Mouse (Mus musculus) right cerebral cortex, postnatal 36 days (tissue): Measurements from ENCODE around the gene Sbp.
"Not testable (repeated sequence)": the region's sequence is repeated elsewhere in the genome, so short reads cannot be mapped to it uniquely, and the experiment has no call there.

Experiments
- DNase-seq, 2 experiments: peaks; one replicate each; pipeline ENCODE4 v3.0.0; 2022; ENCODE audit warnings: low spot score in 2 of 2, mixed read lengths in 1 of 2

Gene Sbp

GRCm38 (mm10) chr17:23941372-23941771, at the start of gene Sbp:
Gene Sbp (plus strand): TSS chr17:23941672.
- no peak for DNase-seq

GRCm38 (mm10) chr17:23917158-23917557, 24.3 kb upstream of the Sbp start, which contains the start of gene Dcpp3:
Gene Dcpp3 (plus strand): TSS chr17:23917458.
- DNase-seq = not testable (repeated sequence)

- DNase-seq = peak; percentile 88
These were observed 16.9 kb upstream of the Sbp start for GRCm38 (mm10) chr17:23924531-23925007.

DNA sequence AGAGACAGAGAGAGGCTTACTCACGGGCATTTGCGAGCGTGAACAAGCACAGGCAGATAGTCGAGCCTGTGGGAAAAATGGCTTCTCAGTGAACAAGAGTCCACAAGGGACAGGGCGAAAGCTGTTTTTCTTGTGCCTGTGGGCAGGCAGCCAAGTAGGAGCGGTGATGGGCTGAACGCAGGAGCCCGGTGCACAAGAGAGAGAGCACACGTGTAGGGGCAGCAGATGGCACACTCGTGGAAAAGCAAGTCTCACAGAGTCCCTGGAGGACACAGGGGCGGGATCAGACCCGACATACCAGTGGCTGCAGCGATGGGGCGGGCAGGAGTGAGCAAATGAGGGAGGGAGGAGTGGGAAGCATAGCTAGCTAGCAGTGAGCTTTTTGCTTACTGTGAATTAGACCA, 16.4 kb upstream of the Sbp start:
- DNase-seq = peak; percentile 37 to 50

DNA sequence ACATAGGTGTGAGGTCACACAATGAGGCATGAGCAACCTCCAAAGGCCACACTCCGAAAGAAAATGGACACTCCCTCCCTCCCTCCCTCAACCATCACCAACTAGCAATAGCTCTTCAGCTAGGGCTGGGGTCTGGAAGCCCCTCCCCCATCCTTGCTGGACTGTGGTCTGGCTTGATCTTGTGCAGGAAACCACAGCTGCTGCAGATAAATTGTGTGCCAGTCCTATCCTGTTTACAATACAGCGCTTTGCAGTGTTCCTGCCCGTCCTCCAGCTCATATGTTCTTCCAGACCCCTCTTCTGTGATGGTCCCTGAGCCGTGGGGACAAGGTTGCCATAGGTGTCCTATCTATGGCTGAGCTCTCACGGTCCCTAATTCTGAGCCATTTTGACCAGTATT, 10.3 kb upstream of the Sbp start:
- DNase-seq = no peak

GRCm38 (mm10) chr17:23947486-23947885, 6.0 kb downstream of the Sbp start:
- DNase-seq = peak in 1 of 2 experiments; percentile 20

GRCm38 (mm10) chr17:23949068-23949467, 7.6 kb downstream of the Sbp start:
- no peak for DNase-seq

- DNase-seq = not testable (repeated sequence)
These were observed 9.4 kb downstream of the Sbp start for GRCm38 (mm10) chr17:23950828-23951227.

DNA sequence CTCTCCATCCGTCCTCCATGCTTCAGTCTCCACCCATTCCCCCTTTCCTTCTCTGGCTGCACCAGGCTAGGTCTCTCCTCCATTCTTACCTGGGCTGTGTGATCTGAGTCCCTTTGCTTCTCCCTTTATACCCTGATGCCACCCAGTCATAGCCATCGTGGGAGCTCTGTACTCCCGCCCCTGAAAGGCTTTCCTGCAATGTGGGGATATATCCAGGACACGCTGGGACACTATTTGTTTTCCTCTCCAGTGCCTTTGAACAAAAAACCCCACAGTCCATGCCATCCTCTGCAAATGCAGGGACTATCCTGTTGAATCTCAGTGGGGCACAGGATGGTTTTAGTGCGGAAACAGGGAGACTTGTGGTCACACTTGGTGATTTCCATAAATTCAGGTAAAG, 13.7 kb downstream of the Sbp start, which contains the start of gene Sbpl:
TSS of gene Sbpl (minus strand) at position 101 of the 400 bp plus-strand sequence.
- no peak for DNase-seq

- peak; percentile 60 to 67 for DNase-seq
These were observed 18.7 kb downstream of the Sbp start for GRCm38 (mm10) chr17:23960084-23960738.

GRCm38 (mm10) chr17:23961573-23962122, 20.2 kb downstream of the Sbp start:
- DNase-seq = no peak

DNA sequence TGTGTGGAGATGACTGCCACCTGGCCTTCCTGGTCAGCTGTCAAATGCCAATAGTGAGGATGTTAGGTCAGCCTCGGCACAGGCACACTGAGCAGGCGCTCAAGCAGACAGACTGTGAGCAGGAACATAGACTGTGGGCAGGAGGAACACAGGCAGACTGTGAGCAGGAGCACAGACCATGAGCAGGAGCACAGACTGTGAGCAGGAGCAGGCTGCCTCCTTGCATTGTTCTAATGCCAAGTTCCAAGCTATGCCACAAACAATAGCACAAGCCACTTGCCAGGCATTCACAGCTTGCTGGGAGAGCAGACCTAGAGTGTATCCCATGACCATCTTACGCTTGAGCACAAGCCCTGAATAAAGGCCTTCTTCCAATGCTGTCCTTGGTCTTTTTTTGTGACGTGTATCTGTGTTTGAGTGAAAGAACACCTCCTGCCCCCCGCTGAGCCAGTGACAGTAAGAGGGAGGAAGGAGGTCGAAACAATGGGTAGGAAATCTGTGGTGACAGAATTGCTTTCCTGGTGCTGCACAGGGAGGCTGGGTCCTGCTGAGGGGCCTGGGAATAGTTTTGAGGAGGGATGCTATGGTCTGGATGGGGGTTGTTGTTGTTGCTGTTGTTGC, 24.4 kb downstream of the Sbp start:
- no peak for DNase-seq

- DNase-seq = no peak
These were observed 25.4 kb downstream of the Sbp start for GRCm38 (mm10) chr17:23966658-23967401.

GRCm38 (mm10) chr17:23968780-23969179, 27.3 kb downstream of the Sbp start:
- DNase-seq = no peak

- peak; percentile 58 to 67 for DNase-seq
These were observed 27.8 kb downstream of the Sbp start for GRCm38 (mm10) chr17:23969231-23969630.

DNA sequence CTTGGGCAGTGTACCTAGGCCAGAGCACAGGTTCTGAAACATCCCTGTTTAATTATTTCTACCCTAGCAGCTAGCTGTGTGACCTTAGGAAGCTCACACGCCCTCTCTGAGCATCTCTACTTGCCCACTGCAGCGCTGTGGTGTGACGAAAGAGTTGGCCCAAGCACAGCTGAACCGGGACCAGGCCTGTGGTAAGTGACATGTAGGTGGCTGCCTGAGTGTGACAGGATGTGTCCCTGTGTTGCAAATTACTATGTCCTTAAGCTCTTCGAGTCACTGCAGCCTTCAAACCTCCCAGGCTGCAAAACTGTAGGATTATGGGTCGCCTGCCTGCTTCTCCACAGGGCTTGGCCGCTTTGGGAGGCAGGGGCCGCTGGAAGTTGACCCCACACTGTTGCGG, 29.8 kb downstream of the Sbp start:
- DNase-seq = no peak

- no peak for DNase-seq
These were observed 35.2 kb downstream of the Sbp start for GRCm38 (mm10) chr17:23976665-23977064.

- DNase-seq = no peak
These were observed 38.0 kb downstream of the Sbp start for GRCm38 (mm10) chr17:23979471-23979870.

GRCm38 (mm10) chr17:23980297-23980909, 38.9 kb downstream of the Sbp start, which contains the start of gene Prss30:
Gene Prss30 (minus strand): TSS chr17:23980566.
- DNase-seq = no peak

DNA sequence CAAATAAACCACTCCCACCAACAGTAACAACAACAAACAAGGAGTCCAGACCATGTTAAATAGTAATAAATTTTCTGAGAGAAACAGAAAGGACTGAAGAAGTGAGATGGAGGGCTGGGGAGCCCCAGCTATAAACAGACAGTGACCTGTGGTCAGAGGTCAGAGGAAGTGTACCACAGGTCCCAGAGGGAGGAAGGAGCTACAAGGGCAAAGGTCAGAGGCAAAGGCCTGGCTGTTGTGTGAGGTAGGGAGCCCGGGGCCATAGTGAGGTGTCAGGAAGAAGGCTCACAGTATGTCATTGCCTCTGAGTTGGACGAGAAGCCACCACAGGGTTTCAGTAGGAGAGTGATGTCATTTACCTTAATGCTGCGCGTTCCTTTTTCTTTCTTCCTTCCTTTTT, 41.4 kb downstream of the Sbp start:
- no peak for DNase-seq

DNA sequence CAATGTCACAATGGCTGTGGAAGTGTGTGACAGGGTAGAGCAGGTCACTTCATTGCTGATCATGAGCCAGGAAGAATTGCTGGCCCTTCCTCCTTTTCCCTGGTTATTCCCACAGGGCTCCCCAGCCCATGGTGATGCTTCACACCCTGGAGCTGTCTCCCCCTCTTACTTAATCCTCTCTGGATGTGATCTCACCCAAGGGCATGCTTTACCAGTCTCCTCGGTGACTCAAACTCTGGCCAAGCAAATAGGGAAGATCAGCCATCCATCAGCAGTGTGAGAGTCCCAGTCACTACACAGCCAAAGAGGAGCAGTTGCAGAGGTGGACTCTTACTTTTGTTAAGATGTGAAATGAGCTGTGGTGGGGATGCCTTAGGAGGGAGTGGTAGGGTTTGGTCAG, 43.5 kb downstream of the Sbp start:
- no peak for DNase-seq

DNA sequence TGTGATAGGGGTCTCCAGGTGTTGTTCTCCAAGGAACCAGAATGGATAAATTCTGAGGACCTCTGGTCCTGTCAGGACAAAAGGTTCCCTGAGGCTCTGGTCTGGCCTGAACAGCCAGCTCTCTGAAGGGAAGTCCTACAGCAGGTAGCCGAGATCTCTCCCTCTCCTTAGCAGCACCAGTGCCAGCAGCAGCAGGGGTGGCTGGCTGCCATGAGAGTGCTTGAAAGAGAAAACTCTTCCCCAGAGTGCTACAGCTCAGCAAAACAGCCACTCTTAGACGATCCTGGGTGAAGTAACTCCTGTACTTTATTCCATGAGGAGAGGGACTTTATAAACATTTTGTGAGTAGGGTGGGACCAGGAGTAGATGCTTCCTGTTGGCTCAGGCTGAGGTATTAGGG, 48.3 kb downstream of the Sbp start:
- DNase-seq = no peak
